8 mouse cellular contexts compared by ENCODE assay signal in the genomic region with DNA sequence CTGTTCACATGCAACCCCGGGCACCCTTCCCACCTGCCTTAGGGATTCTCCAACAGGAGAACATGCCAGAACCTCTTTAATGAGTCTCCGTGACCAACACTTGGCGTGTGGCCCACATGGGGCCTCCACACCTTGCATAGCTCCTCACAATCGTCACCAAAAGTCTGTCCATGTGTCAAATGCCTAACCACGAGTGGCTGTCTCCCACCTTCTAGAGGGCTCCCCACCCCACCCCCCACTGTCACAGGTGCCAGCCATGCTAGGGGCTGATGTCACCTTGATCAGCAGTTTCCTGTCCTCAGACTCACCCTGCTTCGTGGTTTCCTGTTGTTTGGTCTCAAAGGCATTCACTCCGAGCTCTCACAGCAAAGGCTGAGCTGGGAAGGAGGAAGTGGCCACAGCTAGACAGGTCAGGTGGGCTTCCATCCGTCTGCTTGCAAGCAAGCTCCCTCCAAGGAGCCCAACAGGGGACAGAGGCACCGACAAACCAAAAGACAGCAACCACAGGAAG. TPM values are rescaled to one million over a fixed set of nuclear protein-coding genes. Genes with fewer than 3 reads are reported as not detected.
DNase-seq lines count a peak whose midpoint lies in the region; TF ChIP-seq lines count a peak whose summit lies in the region.

No protein-coding gene starts in this region.

- TF ChIP-seq CTCF in layer of hippocampus, adult 2 months (conservative IDR thresholded peaks at IDR 0.05), result no peak

- H3K27ac ChIP-seq in layer of hippocampus, adult 2 months, result peak overlapping the region; percentile 53; the same call in 1 of the 2 replicates

- DNase-seq in layer of hippocampus, adult 2 months (ENCODE audit: low spot score in 2 of 2), result no peak
- no peak for DNase-seq in layer of hippocampus, postnatal 10 days (ENCODE audit: low spot score in 2 of 2)
- peak; percentile 84 for DNase-seq in gonadal fat pad, adult 2 months (ENCODE audit: low read depth)
- DNase-seq in kidney, adult 9 months, result peak; percentile 82
- DNase-seq in lung, postnatal 36 days, result peak; percentile 78
- peak; percentile 88 for DNase-seq in thymus, postnatal 25 days
- DNase-seq in cerebellum, adult 18-20 months, result no peak
- DNase-seq in right cerebral cortex, postnatal 36 days (ENCODE audit: low spot score in 2 of 2), result no peak

- no peak overlapping the region for H3K4me3 ChIP-seq in layer of hippocampus, adult 2 months

RNA-seq across cellular contexts. Expression of gene Osgin1, which starts 10.2 kb away (rescaled TPM):
- 1 to 10 TPM in 1 of 2 experiments, under 1 TPM in 1; 0.18 to 1.3 TPM for total RNA-seq in layer of hippocampus, adult 2 months (2021)
- under 1 TPM; 0.25 to 0.33 TPM for total RNA-seq in layer of hippocampus, postnatal 10 days (2021)
- 20.6 and 31.2 TPM in 2 replicates for polyA plus RNA-seq in gonadal fat pad, adult 2 months (2012; rRNA removed)

RNA-seq across cellular contexts. Expression of gene Necab2, which starts 22.8 kb away (rescaled TPM):
- 100 to 1,000 TPM in 1 of 2 experiments, 10 to 100 TPM in 1; 99.0 to 104 TPM for total RNA-seq in layer of hippocampus, adult 2 months (2021)
- 100 to 1,000 TPM; 112 to 114 TPM for total RNA-seq in layer of hippocampus, postnatal 10 days (2021)
- 0.81 and 1.2 TPM in 2 replicates for polyA plus RNA-seq in gonadal fat pad, adult 2 months (2012; rRNA removed)

RNA-seq across cellular contexts. Expression of gene Mlycd, which starts 29.0 kb away (rescaled TPM):
- 10 to 100 TPM; 29.1 to 30.8 TPM for total RNA-seq in layer of hippocampus, adult 2 months (2021)
- total RNA-seq in layer of hippocampus, postnatal 10 days (2021), result 10 to 100 TPM; 20.3 to 22.3 TPM
- polyA plus RNA-seq in gonadal fat pad, adult 2 months (2012; rRNA removed), result 27.5 and 30.6 TPM in 2 replicates

Comparison
In these comparisons a context has a peak if more than half of its experiments do, and no peak if none do; other contexts are left out.
1. DNase-seq: peak in gonadal fat pad, adult 2 months (single experiment), kidney, adult 9 months (single experiment), lung, postnatal 36 days (single experiment) and thymus, postnatal 25 days (single experiment); none in layer of hippocampus, adult 2 months (0 of 2), layer of hippocampus, postnatal 10 days (0 of 2), cerebellum, adult 18-20 months (0 of 2) and right cerebral cortex, postnatal 36 days (0 of 2).